Mouse (Mus musculus) neural tube, embryonic 11.5 days (tissue): ENCODE data around the gene Ubd. TPM values are rescaled to one million over a fixed set of nuclear protein-coding genes. Genes with fewer than 3 reads are reported as not detected.
A peak's percentile ranks its signal among the peaks of the same experiment; 100 is the strongest.
"Not testable (repeated sequence)": the region's sequence is repeated elsewhere in the genome, so short reads cannot be mapped to it uniquely, and the experiment has no call there.

ENCODE experiments used
- ATAC-seq: fragments of 200-750 bp; cut with Nextera tagmentation; 2 replicates; pipeline ENCODE4 v1.8.0; 2017; ENCODE audit warnings: moderate number of reproducible peaks, mild to moderate bottlenecking, moderate TSS enrichment, moderate library complexity; ENCODE audit not compliant: insufficient read depth, low FRiP score, low TSS enrichment
- DNase-seq: peaks from one replicate; pipeline ENCODE4 v3.0.0-alpha.2; 2015; ENCODE audit warnings: low spot score
- H3K27ac ChIP-seq: fragments of 300-500 bp; sonication (generic); 2 replicates; pipeline ENCODE4 v1.5.1; 2014; ENCODE audit warnings: low read depth, mild to moderate bottlenecking, low read length
- H3K27me3 ChIP-seq: fragments of 300-500 bp; sonication (generic); 2 replicates; pipeline ENCODE4 v1.6.1; 2014; ENCODE audit warnings: mild to moderate bottlenecking, low read length, mixed read lengths; ENCODE audit not compliant: control insufficient read depth, insufficient read depth
- H3K36me3 ChIP-seq: fragments of 300-500 bp; sonication (generic); 2 replicates; pipeline ENCODE4 v1.6.1; 2014; ENCODE audit warnings: mild to moderate bottlenecking, low read length, moderate library complexity, mixed read lengths; ENCODE audit not compliant: control insufficient read depth, insufficient read depth
- H3K4me1 ChIP-seq: fragments of 300-500 bp; sonication (generic); 2 replicates; pipeline ENCODE4 v1.6.1; 2014; ENCODE audit warnings: low read length, mixed read lengths; ENCODE audit not compliant: control insufficient read depth, insufficient read depth
- H3K4me2 ChIP-seq: fragments of 300-500 bp; sonication (generic); 2 replicates; pipeline ENCODE4 v1.6.1; 2014; ENCODE audit warnings: low read depth, mild to moderate bottlenecking, moderate library complexity
- H3K4me3 ChIP-seq: fragments of 300-500 bp; sonication (generic); 2 replicates; pipeline ENCODE4 v1.5.1; 2014; ENCODE audit warnings: low read depth, low read length
- H3K9ac ChIP-seq: fragments of 300-500 bp; sonication (generic); 2 replicates; pipeline ENCODE4 v1.6.1; 2014; ENCODE audit warnings: mild to moderate bottlenecking, low read length
- H3K9me3 ChIP-seq: fragments of 300-500 bp; sonication (generic); 2 replicates; pipeline ENCODE4 v1.6.1; 2016; ENCODE audit warnings: low read length; ENCODE audit not compliant: control insufficient read depth
- WGBS: fragments of 180-500 bp; shearing (Covaris S2); extraction: QIAGEN DNeasy Blood & Tissue Kit; methylation state at CpG from one replicate; pipeline ENCODE4 v1.1.7; 2014; 5-methylcytosine and 5-hydroxymethylcytosine counted together
- polyA plus RNA-seq: library from polyadenylated mRNA; unstranded; fragments of >200 nt; fragmentation: Nextera tagmentation; extraction: Ambion mirVana; gene quantifications from 2 replicates; pipeline ENCODE4 v1.2.1, GENCODE M21; 2014

The Ubd gene
- polyA plus RNA-seq, 1 experiment from 2014 or later = not detected

- no peaks in the 10 kb centered on the region for H3K36me3 ChIP-seq
- H3K27ac ChIP-seq = no peak overlapping the region
- no peaks in the 10 kb centered on the region for H3K27me3 ChIP-seq
- H3K9me3 ChIP-seq = no peaks in the 10 kb centered on the region
- no peak overlapping the region for H3K4me3 ChIP-seq
- DNase-seq = peak; percentile 80
- H3K9ac ChIP-seq = no peak overlapping the region
- peak; percentile 48; the same call in 1 of the 2 replicates for ATAC-seq
- no peaks in the 10 kb centered on the region for H3K4me1 ChIP-seq
- WGBS = 2% methylated on average over 4 of the region's 4 CpGs
- no peak overlapping the region for H3K4me2 ChIP-seq
Observed at GRCm38 (mm10) chr17:37203206-37203916, 9.7 kb downstream of the Ubd start.

GRCm38 (mm10) chr17:37203917-37204236, 10.2 kb downstream of the Ubd start:
- Histone ChIP-seq H3K27me3 (no peaks in the 10 kb centered on the region), H3K4me1 (no peaks in the 10 kb centered on the region), H3K9ac (no peak overlapping the region), H3K36me3 (no peaks in the 10 kb centered on the region), H3K4me2 (no peak overlapping the region), H3K4me3 (no peak overlapping the region), H3K9me3 (no peaks in the 10 kb centered on the region), H3K27ac (no peak overlapping the region)
- WGBS = 45% methylated on average over 3 of the region's 3 CpGs
- no peak for ATAC-seq
- DNase-seq = no peak

- H3K27ac ChIP-seq = no peak overlapping the region
- H3K4me2 ChIP-seq = peak overlapping the region; percentile 50
- WGBS = 20% methylated on average over 40 of the region's 40 CpGs
- H3K9ac ChIP-seq = peak overlapping the region; percentile 50
- H3K4me1 ChIP-seq = no peaks in the 10 kb centered on the region
- peaks cover 9% of the 10 kb centered on the region; the same call in 1 of the 2 replicates for H3K27me3 ChIP-seq
- ATAC-seq (no peak), DNase-seq (peak; percentile 24)
- H3K9me3 ChIP-seq = no peaks in the 10 kb centered on the region; the same call in 1 of the 2 replicates
- peak overlapping the region; percentile 28 for H3K4me3 ChIP-seq
- H3K36me3 ChIP-seq = no peaks in the 10 kb centered on the region
Observed at GRCm38 (mm10) chr17:37210884-37211768, 17.4 kb downstream of the Ubd start.

GRCm38 (mm10) chr17:37213018-37213417, 19.3 kb downstream of the Ubd start, which contains the start of gene Olfr95:
Gene Olfr95, minus strand, starts transcription at chr17:37213118.
- Histone ChIP-seq H3K27ac (no peak within 1 kb of the TSS), H3K36me3 (no peaks in the 10 kb centered on the region), H3K9me3 (no peaks in the 10 kb centered on the region; the same call in 1 of the 2 replicates), H3K4me1 (no peaks in the 10 kb centered on the region), H3K4me2 (no peak within 1 kb of the TSS), H3K4me3 (no peak within 1 kb of the TSS), H3K27me3 (peaks cover 9% of the 10 kb centered on the region; the same call in 1 of the 2 replicates), H3K9ac (no peak within 1 kb of the TSS)
- DNase-seq (no peak), ATAC-seq (no peak)
- 90% methylated on average over 3 of the region's 3 CpGs for WGBS

- Histone ChIP-seq H3K4me1 (no peaks in the 10 kb centered on the region), H3K36me3 (no peaks in the 10 kb centered on the region), H3K9ac (no peak overlapping the region), H3K4me2 (no peak overlapping the region), H3K4me3 (no peak overlapping the region), H3K27me3 (no peaks in the 10 kb centered on the region), H3K9me3 (no peaks in the 10 kb centered on the region; the same call in 1 of the 2 replicates), H3K27ac (no peak overlapping the region)
- 83% methylated on average over 3 of the region's 3 CpGs for WGBS
- ATAC-seq (no peak), DNase-seq (no peak)
Observed at GRCm38 (mm10) chr17:37218486-37218885, 24.8 kb downstream of the Ubd start.

GRCm38 (mm10) chr17:37219846-37220245, 26.2 kb downstream of the Ubd start, which contains the start of gene Olfr96:
Gene Olfr96, plus strand, starts transcription at chr17:37220146.
- H3K4me2 ChIP-seq = no peak within 1 kb of the TSS
- H3K27me3 ChIP-seq = no peaks in the 10 kb centered on the region
- H3K9me3 ChIP-seq = no peaks in the 10 kb centered on the region; the same call in 1 of the 2 replicates
- no peak within 1 kb of the TSS for H3K4me3 ChIP-seq
- no peak within 1 kb of the TSS for H3K27ac ChIP-seq
- H3K36me3 ChIP-seq = no peaks in the 10 kb centered on the region
- 65% methylated on average over 4 of the region's 4 CpGs for WGBS
- ATAC-seq (no peak), DNase-seq (no peak)
- no peak within 1 kb of the TSS for H3K9ac ChIP-seq
- no peaks in the 10 kb centered on the region for H3K4me1 ChIP-seq

- Histone ChIP-seq H3K4me3 (no peak overlapping the region), H3K4me2 (no peak overlapping the region), H3K36me3 (no peaks in the 10 kb centered on the region), H3K4me1 (no peaks in the 10 kb centered on the region), H3K27ac (no peak overlapping the region), H3K27me3 (no peaks in the 10 kb centered on the region), H3K9me3 (no peaks in the 10 kb centered on the region), H3K9ac (no peak overlapping the region)
- WGBS = 29% methylated on average over 1 of the region's 1 CpGs
- DNase-seq (no peak), ATAC-seq (no peak)
Observed at GRCm38 (mm10) chr17:37221879-37222278, 28.2 kb downstream of the Ubd start.

- ATAC-seq, H3K4me2 ChIP-seq, H3K4me1 ChIP-seq, DNase-seq, H3K9ac ChIP-seq, H3K36me3 ChIP-seq, H3K4me3 ChIP-seq, H3K27ac ChIP-seq, H3K27me3 ChIP-seq, H3K9me3 ChIP-seq: not testable (repeated sequence)
- WGBS = 96% methylated on average over 2 of the region's 2 CpGs
Observed at GRCm38 (mm10) chr17:37237230-37237629, 43.5 kb downstream of the Ubd start, which contains the start of gene Olfr97. Gene Olfr97, minus strand, starts transcription at chr17:37237330.
